Mouse (Mus musculus) heart, adult 2 months (tissue): Measurements from ENCODE around the gene Dcps. TPM values are rescaled to one million over a fixed set of nuclear protein-coding genes. Genes with fewer than 3 reads are reported as not detected.
A peak's percentile ranks its signal among the peaks of the same experiment; 100 is the strongest.

Experiments used
- DNase-seq, 2 experiments: peaks; one replicate each; pipeline ENCODE4 v3.0.0; 2021
- H3K27ac ChIP-seq: fragments of 200-600 bp; 2 replicates; pipeline ENCODE4 v1.8.1; 2022
- H3K27me3 ChIP-seq: fragments of 200-500 bp; 2 replicates; pipeline ENCODE4 v1.6.1; 2012; ENCODE audit warnings: mild to moderate bottlenecking, low read length, inconsistent platforms, mixed read lengths; ENCODE audit not compliant: control insufficient read depth, insufficient read depth
- H3K36me3 ChIP-seq: fragments of 200-500 bp; 2 replicates; pipeline ENCODE4 v1.6.1; 2012; ENCODE audit warnings: low read length, inconsistent platforms; ENCODE audit not compliant: control insufficient read depth, insufficient read depth
- H3K4me1 ChIP-seq: fragments of 200-500 bp; 2 replicates; pipeline ENCODE4 v1.6.1; 2011; ENCODE audit warnings: low read length; ENCODE audit not compliant: control insufficient read depth, insufficient read depth
- H3K4me3 ChIP-seq: fragments of 200-600 bp; 2 replicates; pipeline ENCODE4 v1.8.1; 2022
- H3K79me2 ChIP-seq: fragments of 200-500 bp; replicated peaks from 2 replicates; pipeline ENCODE4 v1.6.1; 2012; ENCODE audit warnings: mild to moderate bottlenecking, inconsistent platforms, low read length, moderate library complexity, mixed read lengths; ENCODE audit not compliant: control insufficient read depth, insufficient read depth
- H3K9ac ChIP-seq: fragments of 200-500 bp; 2 replicates; pipeline ENCODE4 v1.6.1; 2012; ENCODE audit warnings: low read depth, mild to moderate bottlenecking, control low read depth, inconsistent platforms, low read length, mixed read lengths
- CTCF ChIP-seq: fragments of 200-600 bp; IDR thresholded peaks from 2 replicates; pipeline ENCODE4 v1.8.1; 2022; ENCODE audit warnings: antibody characterized with exemption, mild to moderate bottlenecking, moderate library complexity
- EP300 ChIP-seq: fragments of 200-500 bp; IDR thresholded peaks from 2 replicates; pipeline ENCODE4 v1.6.1; 2011; ENCODE audit warnings: low read depth, low read length, control low read depth; ENCODE audit not compliant: insufficient read depth
- POLR2A ChIP-seq: fragments of 200-500 bp; IDR thresholded peaks from 2 replicates; pipeline ENCODE4 v1.6.1; 2011; ENCODE audit warnings: mild to moderate bottlenecking, low read depth, low read length, control low read depth; ENCODE audit not compliant: insufficient read depth
- WGBS: fragments of 180-500 bp; shearing (Covaris S2); methylation state at CpG from one replicate; pipeline ENCODE4 v1.1.7; 2018; 5-methylcytosine and 5-hydroxymethylcytosine counted together
- intact Hi-C: fragments of 180-260 bp; cut with DNase I; formaldehyde crosslinking; loops from one replicate; pipeline ENCODE4 v1.15.1; 2025
- polyA plus RNA-seq: library from polyadenylated mRNA; depleted of rRNA; stranded (reverse); fragments of >200 nt; gene quantifications from 2 replicates; pipeline ENCODE4 v1.2.3, GENCODE M21; 2012
- total RNA-seq, 2 experiments: library from RNA; stranded (reverse); gene quantifications; 2 replicates each; pipeline ENCODE4 v1.2.3; 2021

Dcps gene
- total and polyA plus RNA-seq, 3 experiments, result 14.4 to 21.3 (median 15.1) TPM

DNA sequence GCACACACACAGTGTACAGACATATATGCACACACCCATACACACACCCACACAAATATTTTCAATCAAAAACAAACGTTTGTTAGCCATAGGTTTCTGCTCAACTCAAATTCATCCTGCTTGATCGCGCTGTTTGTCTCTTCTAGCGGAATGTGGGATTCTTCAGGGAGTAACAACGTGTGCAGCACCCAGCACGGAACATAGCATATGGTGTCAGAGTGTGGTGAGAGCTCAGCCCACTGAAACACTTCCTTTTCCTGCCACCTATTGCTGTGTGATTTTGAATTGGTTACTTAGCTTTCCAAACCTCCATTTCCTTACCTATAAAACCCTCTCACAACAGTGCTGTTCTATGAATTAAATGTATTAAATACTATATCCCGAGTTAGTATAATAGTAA, 5.8 kb downstream of the Dcps start:
- 87% methylated on average over 7 of the region's 7 CpGs for WGBS
- no peaks in the 10 kb centered on the region for H3K36me3 ChIP-seq
- TF ChIP-seq EP300 (no peak), POLR2A (no peak), CTCF (no peak)
- no peaks in the 10 kb centered on the region for H3K27me3 ChIP-seq
- H3K27ac ChIP-seq, result no peak overlapping the region
- intact Hi-C loops, result no loop called here
- peaks cover 1% of the 10 kb centered on the region for H3K4me1 ChIP-seq
- H3K79me2 ChIP-seq, result no peaks in the 10 kb centered on the region
- no peak for DNase-seq
- no peak overlapping the region for H3K4me3 ChIP-seq
- no peak overlapping the region for H3K9ac ChIP-seq

- Histone ChIP-seq H3K27ac (no peak overlapping the region; the same call in 1 of the 2 replicates), H3K36me3 (no peaks in the 10 kb centered on the region; the same call in 1 of the 2 replicates), H3K9ac (no peak overlapping the region), H3K4me1 (peaks cover 11% of the 10 kb centered on the region), H3K27me3 (no peaks in the 10 kb centered on the region), H3K4me3 (no peak overlapping the region), H3K79me2 (no peaks in the 10 kb centered on the region)
- intact Hi-C loops, result loop anchor here (1.0 to 10.0 kb wide), 5 partner anchors 32 to 670 kb away; no protein-coding TSS in a partner anchor
- WGBS, result 67% methylated on average over 9 of the region's 9 CpGs
- no peak for DNase-seq
- TF ChIP-seq CTCF, result no peak; the same call in 1 of the 2 replicates
- TF ChIP-seq POLR2A, result no peak
- no peak for TF ChIP-seq EP300
Measured at GRCm38 (mm10) chr9:35166798-35167635, 8.8 kb downstream of the Dcps start.

- no peak overlapping the region for H3K9ac ChIP-seq
- H3K27ac ChIP-seq, result no peak overlapping the region
- TF ChIP-seq CTCF (peak; percentile 78), EP300 (no peak)
- no peak overlapping the region for H3K4me3 ChIP-seq
- intact Hi-C loops, result loop anchor here (1.0 to 10.0 kb wide), 5 partner anchors 31 to 669 kb away; no protein-coding TSS in a partner anchor
- H3K36me3 ChIP-seq, result no peaks in the 10 kb centered on the region; the same call in 1 of the 2 replicates
- WGBS, result 19% methylated on average over 3 of the region's 3 CpGs
- H3K79me2 ChIP-seq, result no peaks in the 10 kb centered on the region
- H3K27me3 ChIP-seq, result no peaks in the 10 kb centered on the region
- DNase-seq, result no peak
- H3K4me1 ChIP-seq, result peaks cover 14% of the 10 kb centered on the region
Measured at GRCm38 (mm10) chr9:35166144-35166797, 9.6 kb downstream of the Dcps start.

- Histone ChIP-seq H3K27ac (peak overlapping the region; percentile 30; the same call in 1 of the 2 replicates), H3K79me2 (no peaks in the 10 kb centered on the region), H3K27me3 (no peaks in the 10 kb centered on the region), H3K4me1 (peaks cover 14% of the 10 kb centered on the region), H3K4me3 (no peak overlapping the region), H3K36me3 (no peaks in the 10 kb centered on the region; the same call in 1 of the 2 replicates), H3K9ac (no peak overlapping the region)
- WGBS, result 80% methylated on average over 5 of the region's 5 CpGs
- no peak for TF ChIP-seq EP300
- TF ChIP-seq CTCF, result no peak
- no peak for TF ChIP-seq POLR2A
- DNase-seq, result no peak
- intact Hi-C loops, result loop anchor here (10.0 kb wide), 1 partner anchor 300 kb away; no protein-coding TSS in a partner anchor
Measured at GRCm38 (mm10) chr9:35164142-35164874, 11.6 kb downstream of the Dcps start.

DNA sequence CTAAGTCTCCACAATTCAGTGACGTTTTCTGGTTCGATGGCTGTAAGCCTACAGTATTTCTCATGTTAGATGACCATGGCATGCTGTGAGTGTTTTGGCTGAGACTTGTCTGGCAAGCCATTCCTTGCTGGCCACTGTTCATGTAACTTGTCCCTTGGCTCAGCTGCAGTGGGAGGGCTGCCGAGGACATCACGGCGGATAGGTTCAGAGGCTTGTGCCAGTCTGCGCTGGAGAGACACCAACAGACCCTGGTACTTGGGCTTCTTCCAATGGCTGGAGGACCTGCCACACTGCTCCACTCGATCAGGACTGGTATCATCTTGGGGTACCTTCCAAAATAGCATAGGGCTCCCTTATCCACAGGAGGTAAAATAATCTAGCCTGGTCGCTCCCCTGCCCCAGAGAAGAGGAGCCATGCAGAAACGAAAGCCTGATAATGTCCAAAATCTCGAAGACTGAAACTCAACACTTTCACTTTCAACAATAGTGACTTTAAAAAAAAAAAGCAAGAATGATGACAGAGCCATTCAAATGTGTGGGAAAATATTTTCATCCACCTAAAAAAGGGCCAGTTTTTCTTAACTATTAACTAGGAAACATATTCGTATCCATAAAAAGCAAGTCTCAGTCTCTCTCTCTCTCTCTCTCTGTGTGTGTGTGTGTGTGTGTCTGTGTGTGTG, 12.7 kb downstream of the Dcps start:
- H3K27ac ChIP-seq, result peak overlapping the region; percentile 71
- peak overlapping the region; percentile 17 for H3K9ac ChIP-seq
- DNase-seq, result peak; percentile 79 to 85
- no peaks in the 10 kb centered on the region; the same call in 1 of the 2 replicates for H3K36me3 ChIP-seq
- intact Hi-C loops, result loop anchor here (10.0 kb wide), 1 partner anchor 298 kb away; no protein-coding TSS in a partner anchor
- peak overlapping the region; percentile 18 for H3K4me3 ChIP-seq
- no peaks in the 10 kb centered on the region for H3K79me2 ChIP-seq
- peaks cover 14% of the 10 kb centered on the region for H3K4me1 ChIP-seq
- WGBS, result 36% methylated on average over 11 of the region's 11 CpGs
- no peaks in the 10 kb centered on the region for H3K27me3 ChIP-seq
- peak; percentile 78 for TF ChIP-seq EP300
- no peak for TF ChIP-seq POLR2A
